ENCODE assay signal across 16 mouse cellular contexts in the genomic region with DNA sequence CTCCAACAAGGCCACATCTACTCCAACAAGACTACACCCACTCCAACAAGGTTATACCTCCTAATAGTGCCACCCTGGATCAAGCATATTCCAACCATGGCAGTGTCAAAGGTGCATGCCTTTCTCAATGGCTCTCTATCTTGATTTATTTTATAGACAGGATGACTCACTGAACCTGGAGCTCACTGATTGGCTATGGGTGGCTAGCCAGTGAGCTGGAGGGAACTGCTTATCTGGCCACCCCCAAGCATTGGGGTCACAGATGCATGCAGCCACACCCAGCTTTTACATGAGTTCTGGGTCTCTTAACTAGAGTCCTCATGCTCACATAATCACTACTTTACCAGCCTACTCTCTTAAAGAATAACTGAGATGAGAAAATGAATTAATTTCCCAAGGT. TPM values are rescaled to one million over a fixed set of nuclear protein-coding genes. Genes with fewer than 3 reads are reported as not detected.
DNase-seq lines count a peak whose midpoint lies in the region; ATAC-seq and TF ChIP-seq lines count a peak whose summit lies in the region.
"Had no signal": no experiment of that assay in that cellular context is flagged by ENCODE, and none has a peak within 500 bp of the region (broad histone marks: within the 10 kb centered on the region; RNA-seq: fewer than 3 reads in every experiment).

No protein-coding gene starts in this region.

- no peak overlapping the region for H3K4me3 ChIP-seq in gastrocnemius, adult 2 months
- no peak overlapping the region for H3K4me3 ChIP-seq in liver, embryonic 15.5 days (replicated peaks)
- H3K4me3 ChIP-seq: embryonic facial prominence, embryonic 13.5 days; heart, embryonic 12.5 days; midbrain, embryonic 15.5 days had no signal

- H3K9me3 ChIP-seq in liver, embryonic 15.5 days (replicated peaks) = no peaks in the 10 kb centered on the region
- H3K9me3 ChIP-seq: embryonic facial prominence, embryonic 13.5 days; heart, embryonic 12.5 days; midbrain, embryonic 15.5 days had no signal

- H3K4me2 ChIP-seq in liver, embryonic 15.5 days = no peak overlapping the region; the same call in 1 of the 2 replicates
- H3K4me2 ChIP-seq: embryonic facial prominence, embryonic 13.5 days; heart, embryonic 12.5 days; midbrain, embryonic 15.5 days had no signal

- H3K4me1 ChIP-seq in liver, embryonic 15.5 days (replicated peaks) = no peaks in the 10 kb centered on the region

- intact Hi-C loops in gastrocnemius, adult 2 months (cut with DNase I) = no loop called here
- intact Hi-C loops in gastrocnemius, postnatal 14 days (cut with DNase I; ENCODE audit: low total_unique reads) = no loop called here

- peak overlapping the region; percentile 65 for H3K27ac ChIP-seq in gastrocnemius, adult 2 months
- H3K27ac ChIP-seq in liver, embryonic 15.5 days (replicated peaks) = no peak overlapping the region
- H3K27ac ChIP-seq: embryonic facial prominence, embryonic 13.5 days; macrophage; midbrain, embryonic 15.5 days had no signal

- TF ChIP-seq CTCF in gastrocnemius, adult 2 months (IDR thresholded peaks at IDR 0.05) = no peak

- no peak for DNase-seq in gastrocnemius, adult 2 months
- no peak for DNase-seq in gastrocnemius, postnatal 14 days
- peak; percentile 8 for DNase-seq in retina, postnatal 1 day
- DNase-seq in retina, embryonic 14.5 days (ENCODE audit: low spot score) = no peak
- no peak for DNase-seq in thymus, postnatal 25 days
- DNase-seq in neural tube, embryonic 10.5 days (ENCODE audit: extremely low spot score, low spot score) = no peak
- DNase-seq: cerebellum, adult 11-12 months; gastrocnemius, postnatal 36 days; thymus, postnatal 14 days had no signal

- H3K36me3 ChIP-seq in liver, embryonic 15.5 days (replicated peaks) = no peaks in the 10 kb centered on the region
- H3K36me3 ChIP-seq: embryonic facial prominence, embryonic 13.5 days; heart, embryonic 12.5 days; midbrain, embryonic 15.5 days had no signal

- peak; percentile 63; the same call in 1 of the 2 replicates for ATAC-seq in liver, embryonic 15.5 days (ENCODE audit: insufficient read depth)
- ATAC-seq in inflammation-experienced regulatory T-cells, adult 6 months = no peak
- ATAC-seq: midbrain, embryonic 15.5 days had no signal

- no peak overlapping the region for H3K9ac ChIP-seq in liver, embryonic 15.5 days
- H3K9ac ChIP-seq: embryonic facial prominence, embryonic 13.5 days; heart, embryonic 12.5 days; midbrain, embryonic 15.5 days had no signal

- no peaks in the 10 kb centered on the region for H3K27me3 ChIP-seq in liver, embryonic 15.5 days
- H3K27me3 ChIP-seq: embryonic facial prominence, embryonic 13.5 days; heart, embryonic 12.5 days; midbrain, embryonic 15.5 days had no signal

RNA-seq across cellular contexts. Expression of a gene that starts 5.7 kb away (rescaled TPM):
- under 1 TPM; 0.17 to 0.18 TPM for total RNA-seq in gastrocnemius, adult 2 months (2021)
- under 1 TPM; 0.70 to 0.71 TPM for total RNA-seq in gastrocnemius, postnatal 14 days (2021)
- 0.08 TPM in 1 of 2 replicates, not detected in the other for polyA plus RNA-seq in liver, embryonic 15.5 days (2015; fragmentation: Nextera tagmentation; extraction: Ambion mirVana)
- not detected for polyA plus RNA-seq in inflammation-experienced regulatory T-cells, adult 6 months (2017; shearing (Covaris generic))
- total RNA-seq: layer of hippocampus, adult 18-20 months had no signal
- polyA plus RNA-seq: embryonic facial prominence, embryonic 13.5 days; macrophage; midbrain, embryonic 15.5 days had no signal
